Mouse (Mus musculus): ENCODE measurements around the gene Olfr608. TPM values are rescaled to one million over a fixed set of nuclear protein-coding genes. Genes with fewer than 3 reads are reported as not detected.

Olfr608 gene
- polyA plus RNA-seq (2014; fragmentation: Illumina TruSeq; extraction: RNeasy Lipid Tissue Mini Kit (QIAGEN cat#74804); ENCODE audit: low replicate concordance), result not detected

DNA sequence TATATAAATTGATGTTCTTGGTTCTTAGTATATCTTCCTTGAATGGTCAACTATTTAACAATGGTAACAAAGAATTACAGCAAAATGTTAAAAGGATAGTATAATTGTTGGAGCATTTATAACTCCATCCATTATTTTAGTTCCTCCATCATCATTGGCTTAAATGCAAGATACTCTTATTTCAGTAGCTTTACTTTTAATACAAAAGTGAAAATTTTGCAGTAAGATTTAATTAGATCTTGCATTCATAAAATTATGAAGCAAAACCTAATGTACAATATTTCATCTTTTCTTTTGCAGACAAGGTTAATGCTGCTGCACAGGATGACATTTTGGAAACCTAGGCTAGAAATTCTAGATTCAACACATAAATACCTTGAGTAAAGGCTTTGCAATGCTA is at the start of gene Olfr608:
Olfr608 (plus strand) TSS at position 301 of the 400 bp plus-strand sequence.

DNA sequence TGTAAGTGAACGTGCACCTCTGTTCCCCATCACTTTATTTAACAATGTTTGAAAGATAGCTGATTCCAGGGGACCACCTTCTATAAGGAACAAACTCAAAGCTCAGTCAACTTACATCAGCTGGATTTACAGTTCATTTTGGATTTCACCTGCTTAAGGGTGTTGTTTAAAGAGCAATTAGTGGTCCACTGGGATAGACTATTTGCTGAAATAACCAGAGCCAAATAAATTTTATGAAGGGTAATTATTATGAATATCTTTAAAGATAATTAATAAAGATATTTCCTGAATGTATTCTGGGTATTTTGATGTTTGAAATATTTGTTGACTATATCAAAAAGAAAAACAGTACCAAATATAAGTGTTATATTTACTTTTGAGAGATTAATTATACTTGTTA is 24.3 kb upstream of the Olfr608 start, which contains the start of gene Olfr605:
Olfr605 (minus strand) TSS at position 101 of the 400 bp plus-strand sequence.

DNA sequence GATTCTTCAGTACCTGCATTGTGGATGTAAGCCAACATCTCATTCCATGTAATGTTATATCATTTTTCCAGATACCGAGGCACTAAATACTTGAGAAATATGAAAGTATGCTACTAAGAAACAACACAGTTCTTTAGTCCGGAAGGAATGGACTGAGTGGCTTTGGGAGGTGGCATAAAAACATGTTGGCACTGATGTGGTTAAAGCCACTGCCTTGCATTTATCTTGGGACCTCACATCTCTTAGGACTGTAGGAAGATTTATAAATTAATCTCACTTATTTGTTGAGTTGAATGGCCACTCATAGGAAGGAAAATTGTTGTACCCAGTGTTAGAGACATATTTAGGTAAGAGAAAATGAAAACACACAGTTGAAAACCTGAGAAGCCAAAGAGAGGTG is 20.9 kb upstream of the Olfr608 start, which contains the start of gene Olfr606:
Olfr606 (plus strand) TSS at position 301 of the 400 bp plus-strand sequence.

DNA sequence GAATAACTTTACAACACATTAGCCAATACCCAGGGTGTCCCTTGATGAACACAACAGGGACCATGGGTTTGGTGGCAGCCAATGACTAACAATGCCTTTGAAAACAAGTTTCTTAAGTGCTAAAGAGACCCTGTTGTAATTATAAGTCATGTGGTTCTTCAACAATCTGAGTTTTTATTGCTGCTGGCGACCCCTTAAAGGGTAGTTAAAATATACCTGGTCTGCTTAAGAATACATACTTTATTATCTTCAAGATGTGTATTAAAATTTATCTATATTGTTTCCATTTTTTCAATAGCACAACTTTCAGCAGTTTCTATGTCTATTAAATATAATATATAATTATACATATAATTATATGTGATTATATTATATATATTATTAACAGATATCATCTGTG is 28.3 kb downstream of the Olfr608 start, which contains the start of gene Olfr609:
Olfr609 (minus strand) TSS at position 101 of the 400 bp plus-strand sequence.

DNA sequence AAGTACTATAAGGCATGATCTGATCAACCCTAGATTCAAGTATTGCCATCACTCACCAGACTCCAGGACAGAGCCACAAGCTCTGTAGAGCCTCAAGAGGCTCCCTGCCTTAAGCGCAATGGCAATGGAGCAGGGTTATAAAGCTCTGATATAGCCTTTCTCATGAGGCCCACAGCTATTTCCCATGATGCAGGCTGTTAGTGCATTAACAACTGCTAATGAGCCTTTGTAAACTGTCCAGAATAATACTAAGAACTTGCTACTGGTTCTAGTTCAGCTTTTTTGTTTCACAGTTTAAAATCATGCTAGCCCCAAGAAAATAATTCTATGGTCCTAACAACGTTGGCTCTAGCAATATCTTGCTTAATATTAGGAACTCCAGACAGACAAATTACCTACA is 42.3 kb downstream of the Olfr608 start, which contains the start of gene Olfr610:
Olfr610 (minus strand) TSS at position 101 of the 400 bp plus-strand sequence.

DNA sequence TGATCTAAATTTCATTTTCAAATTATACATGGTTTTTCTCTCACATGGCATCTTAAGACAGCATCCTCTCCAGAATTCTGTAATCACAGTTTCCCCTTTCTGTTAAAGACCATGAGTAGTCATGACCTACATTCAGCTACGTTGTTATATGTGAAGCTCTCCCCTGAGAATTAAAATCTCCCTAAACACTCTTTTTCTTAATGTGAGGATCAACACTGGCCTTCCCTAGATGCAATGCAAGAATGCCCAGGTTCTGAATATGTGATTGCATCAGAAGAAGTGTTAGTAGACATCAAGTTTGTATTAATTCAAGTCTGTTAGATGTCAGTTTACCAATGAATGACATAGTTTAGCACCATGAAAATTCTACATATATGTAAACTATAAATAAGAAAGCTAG is 51.1 kb downstream of the Olfr608 start, which contains the start of gene Olfr611:
Olfr611 (minus strand) TSS at position 101 of the 400 bp plus-strand sequence.

Other genes starting within 250 kb of the Olfr608 start
- gene Usp17ld, start 217.4 kb upstream of the Olfr608 start, polyA plus RNA-seq (2014; fragmentation: Illumina TruSeq; extraction: RNeasy Lipid Tissue Mini Kit (QIAGEN cat#74804); ENCODE audit: low replicate concordance), result not detected
- gene Olfr596, start 164.2 kb upstream of the Olfr608 start, polyA plus RNA-seq (2014; fragmentation: Illumina TruSeq; extraction: RNeasy Lipid Tissue Mini Kit (QIAGEN cat#74804); ENCODE audit: low replicate concordance), result not detected
- gene Olfr597, start 153.6 kb upstream of the Olfr608 start, polyA plus RNA-seq (2014; fragmentation: Illumina TruSeq; extraction: RNeasy Lipid Tissue Mini Kit (QIAGEN cat#74804); ENCODE audit: low replicate concordance), result not detected
- not detected for gene Olfr598, start 146.3 kb upstream of the Olfr608 start, polyA plus RNA-seq (2014; fragmentation: Illumina TruSeq; extraction: RNeasy Lipid Tissue Mini Kit (QIAGEN cat#74804); ENCODE audit: low replicate concordance)
- gene Olfr599, start 134.0 kb upstream of the Olfr608 start, polyA plus RNA-seq (2014; fragmentation: Illumina TruSeq; extraction: RNeasy Lipid Tissue Mini Kit (QIAGEN cat#74804); ENCODE audit: low replicate concordance), result not detected
- not detected for gene Olfr600, start 120.2 kb upstream of the Olfr608 start, polyA plus RNA-seq (2014; fragmentation: Illumina TruSeq; extraction: RNeasy Lipid Tissue Mini Kit (QIAGEN cat#74804); ENCODE audit: low replicate concordance)
- gene Olfr601, start 107.2 kb upstream of the Olfr608 start, polyA plus RNA-seq (2014; fragmentation: Illumina TruSeq; extraction: RNeasy Lipid Tissue Mini Kit (QIAGEN cat#74804); ENCODE audit: low replicate concordance), result not detected
- not detected for gene Olfr603, start 83.7 kb upstream of the Olfr608 start, polyA plus RNA-seq (2014; fragmentation: Illumina TruSeq; extraction: RNeasy Lipid Tissue Mini Kit (QIAGEN cat#74804); ENCODE audit: low replicate concordance)
- not detected for gene Usp17lc, start 54.8 kb upstream of the Olfr608 start, polyA plus RNA-seq (2014; fragmentation: Illumina TruSeq; extraction: RNeasy Lipid Tissue Mini Kit (QIAGEN cat#74804); ENCODE audit: low replicate concordance)
- gene Olfr605, start 24.4 kb upstream of the Olfr608 start, polyA plus RNA-seq (2014; fragmentation: Illumina TruSeq; extraction: RNeasy Lipid Tissue Mini Kit (QIAGEN cat#74804); ENCODE audit: low replicate concordance), result not detected
- gene Olfr606, start 20.8 kb upstream of the Olfr608 start, polyA plus RNA-seq (2014; fragmentation: Illumina TruSeq; extraction: RNeasy Lipid Tissue Mini Kit (QIAGEN cat#74804); ENCODE audit: low replicate concordance), result not detected
- gene Olfr607, start 5.7 kb upstream of the Olfr608 start, polyA plus RNA-seq (2014; fragmentation: Illumina TruSeq; extraction: RNeasy Lipid Tissue Mini Kit (QIAGEN cat#74804); ENCODE audit: low replicate concordance), result not detected
- gene Olfr609, start 28.2 kb downstream of the Olfr608 start, polyA plus RNA-seq (2014; fragmentation: Illumina TruSeq; extraction: RNeasy Lipid Tissue Mini Kit (QIAGEN cat#74804); ENCODE audit: low replicate concordance), result not detected
- not detected for gene Olfr610, start 42.2 kb downstream of the Olfr608 start, polyA plus RNA-seq (2014; fragmentation: Illumina TruSeq; extraction: RNeasy Lipid Tissue Mini Kit (QIAGEN cat#74804); ENCODE audit: low replicate concordance)
- not detected for gene Olfr611, start 51.0 kb downstream of the Olfr608 start, polyA plus RNA-seq (2014; fragmentation: Illumina TruSeq; extraction: RNeasy Lipid Tissue Mini Kit (QIAGEN cat#74804); ENCODE audit: low replicate concordance)
- gene Olfr612, start 72.8 kb downstream of the Olfr608 start, polyA plus RNA-seq (2014; fragmentation: Illumina TruSeq; extraction: RNeasy Lipid Tissue Mini Kit (QIAGEN cat#74804); ENCODE audit: low replicate concordance), result not detected
- not detected for gene Olfr613, start 78.2 kb downstream of the Olfr608 start, polyA plus RNA-seq (2014; fragmentation: Illumina TruSeq; extraction: RNeasy Lipid Tissue Mini Kit (QIAGEN cat#74804); ENCODE audit: low replicate concordance)
- not detected for gene Olfr615, start 86.2 kb downstream of the Olfr608 start, polyA plus RNA-seq (2014; fragmentation: Illumina TruSeq; extraction: RNeasy Lipid Tissue Mini Kit (QIAGEN cat#74804); ENCODE audit: low replicate concordance)
- gene Olfr616, start 99.3 kb downstream of the Olfr608 start, polyA plus RNA-seq (2014; fragmentation: Illumina TruSeq; extraction: RNeasy Lipid Tissue Mini Kit (QIAGEN cat#74804); ENCODE audit: low replicate concordance), result not detected
- not detected for gene Olfr617, start 103.2 kb downstream of the Olfr608 start, polyA plus RNA-seq (2014; fragmentation: Illumina TruSeq; extraction: RNeasy Lipid Tissue Mini Kit (QIAGEN cat#74804); ENCODE audit: low replicate concordance)
- gene Olfr618, start 120.2 kb downstream of the Olfr608 start, polyA plus RNA-seq (2014; fragmentation: Illumina TruSeq; extraction: RNeasy Lipid Tissue Mini Kit (QIAGEN cat#74804); ENCODE audit: low replicate concordance), result not detected
- not detected for gene Olfr619, start 130.7 kb downstream of the Olfr608 start, polyA plus RNA-seq (2014; fragmentation: Illumina TruSeq; extraction: RNeasy Lipid Tissue Mini Kit (QIAGEN cat#74804); ENCODE audit: low replicate concordance)
- not detected for gene Olfr620, start 142.7 kb downstream of the Olfr608 start, polyA plus RNA-seq (2014; fragmentation: Illumina TruSeq; extraction: RNeasy Lipid Tissue Mini Kit (QIAGEN cat#74804); ENCODE audit: low replicate concordance)
- gene Olfr622, start 172.8 kb downstream of the Olfr608 start, polyA plus RNA-seq (2014; fragmentation: Illumina TruSeq; extraction: RNeasy Lipid Tissue Mini Kit (QIAGEN cat#74804); ENCODE audit: low replicate concordance), result not detected
- not detected for gene Olfr623, start 193.8 kb downstream of the Olfr608 start, polyA plus RNA-seq (2014; fragmentation: Illumina TruSeq; extraction: RNeasy Lipid Tissue Mini Kit (QIAGEN cat#74804); ENCODE audit: low replicate concordance)
- gene Olfr624, start 201.3 kb downstream of the Olfr608 start, polyA plus RNA-seq (2014; fragmentation: Illumina TruSeq; extraction: RNeasy Lipid Tissue Mini Kit (QIAGEN cat#74804); ENCODE audit: low replicate concordance), result 0.78 TPM
- not detected for gene Olfr625-ps1, start 212.8 kb downstream of the Olfr608 start, polyA plus RNA-seq (2014; fragmentation: Illumina TruSeq; extraction: RNeasy Lipid Tissue Mini Kit (QIAGEN cat#74804); ENCODE audit: low replicate concordance)
- gene Olfr243, start 244.8 kb downstream of the Olfr608 start, polyA plus RNA-seq (2014; fragmentation: Illumina TruSeq; extraction: RNeasy Lipid Tissue Mini Kit (QIAGEN cat#74804); ENCODE audit: low replicate concordance), result not detected